Mouse (Mus musculus) midbrain, embryonic 11.5 days (tissue): ENCODE data around the gene Cry1. TPM values are rescaled to one million over a fixed set of nuclear protein-coding genes. Genes with fewer than 3 reads are reported as not detected.

Experiments
- ATAC-seq: fragments of 200-750 bp; cut with Nextera tagmentation; 2 replicates; pipeline ENCODE4 v1.8.0; 2017; ENCODE audit warnings: moderate TSS enrichment, moderate library complexity; ENCODE audit not compliant: low FRiP score
- DNase-seq: peaks from one replicate; pipeline ENCODE4 v3.0.0; 2015; ENCODE audit warnings: low spot score; ENCODE audit errors: missing footprints
- H3K27ac ChIP-seq: fragments of 300-500 bp; sonication (generic); 2 replicates; pipeline ENCODE4 v1.5.1; 2014; ENCODE audit warnings: low read depth, low read length
- H3K27me3 ChIP-seq: fragments of 300-500 bp; sonication (generic); 2 replicates; pipeline ENCODE4 v1.6.1; 2014; ENCODE audit warnings: mild to moderate bottlenecking, low read length, moderate library complexity, mixed read lengths; ENCODE audit not compliant: control insufficient read depth, insufficient read depth
- H3K36me3 ChIP-seq: fragments of 300-500 bp; sonication (generic); 2 replicates; pipeline ENCODE4 v1.6.1; 2014; ENCODE audit warnings: mild to moderate bottlenecking, low read length, moderate library complexity, mixed read lengths; ENCODE audit not compliant: control insufficient read depth, insufficient read depth
- H3K4me1 ChIP-seq: fragments of 300-500 bp; sonication (generic); 2 replicates; pipeline ENCODE4 v1.6.1; 2014; ENCODE audit warnings: low read length; ENCODE audit not compliant: control insufficient read depth, insufficient read depth
- H3K4me2 ChIP-seq: fragments of 300-500 bp; sonication (generic); 2 replicates; pipeline ENCODE4 v1.6.1; 2014; ENCODE audit warnings: mild to moderate bottlenecking, moderate library complexity
- H3K4me3 ChIP-seq: fragments of 300-500 bp; sonication (generic); 2 replicates; pipeline ENCODE4 v1.5.1; 2014; ENCODE audit warnings: low read depth, low read length
- H3K9ac ChIP-seq: fragments of 300-500 bp; sonication (generic); 2 replicates; pipeline ENCODE4 v1.6.1; 2014; ENCODE audit warnings: low read length
- H3K9me3 ChIP-seq: fragments of 300-500 bp; sonication (generic); 2 replicates; pipeline ENCODE4 v1.6.1; 2016; ENCODE audit warnings: low read length; ENCODE audit not compliant: control insufficient read depth
- WGBS: fragments of 180-500 bp; shearing (Covaris S2); extraction: QIAGEN DNeasy Blood & Tissue Kit; methylation state at CpG from one replicate; pipeline ENCODE4 v1.1.7; 2014; 5-methylcytosine and 5-hydroxymethylcytosine counted together
- polyA plus RNA-seq: library from polyadenylated mRNA; unstranded; fragments of >200 nt; fragmentation: Nextera tagmentation; extraction: Ambion mirVana; gene quantifications from 2 replicates; pipeline ENCODE4 v1.2.1, GENCODE M21; 2014

Cry1 gene
- polyA plus RNA-seq, 1 experiment from 2014 or later = 33.1 TPM

DNA sequence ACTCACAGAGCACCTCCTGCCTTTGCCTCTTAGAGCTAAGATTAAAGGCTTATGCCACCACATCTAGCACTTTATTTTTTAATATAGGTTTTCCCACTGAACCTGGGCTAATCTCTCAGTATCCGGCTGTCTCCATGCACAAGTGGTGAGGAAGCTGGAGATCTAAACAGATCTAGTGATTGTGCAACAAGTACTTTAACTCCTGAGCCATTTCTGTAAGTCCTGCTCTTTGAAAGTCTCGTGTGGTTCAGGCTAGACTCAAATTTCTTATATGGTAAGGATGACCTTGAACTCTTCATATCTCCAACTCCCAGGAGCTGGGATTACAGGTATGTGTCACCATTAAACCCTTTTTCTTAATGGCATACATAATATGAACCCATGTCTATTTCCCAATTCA lies 8.2 kb downstream of the Cry1 start:
- Histone ChIP-seq H3K4me2 (no peak overlapping the region), H3K4me3 (no peak overlapping the region), H3K9me3 (no peaks in the 10 kb centered on the region), H3K27ac (no peak overlapping the region), H3K4me1 (no peaks in the 10 kb centered on the region), H3K36me3 (no peaks in the 10 kb centered on the region), H3K9ac (no peak overlapping the region), H3K27me3 (no peaks in the 10 kb centered on the region)
- ATAC-seq = no peak
- 76% methylated on average over 2 of the region's 2 CpGs for WGBS
- no peak for DNase-seq

- Histone ChIP-seq H3K4me2 (no peak overlapping the region), H3K9me3 (no peaks in the 10 kb centered on the region), H3K9ac (no peak overlapping the region), H3K4me3 (no peak overlapping the region), H3K36me3 (no peaks in the 10 kb centered on the region), H3K27me3 (no peaks in the 10 kb centered on the region), H3K27ac (no peak overlapping the region), H3K4me1 (no peaks in the 10 kb centered on the region)
- ATAC-seq = no peak
- WGBS = 82% methylated on average over 5 of the region's 5 CpGs
- no peak for DNase-seq
Measured at GRCm38 (mm10) chr10:85165306-85165705, 19.6 kb downstream of the Cry1 start.

- DNase-seq (no peak), ATAC-seq (no peak)
- H3K4me3 ChIP-seq = no peak overlapping the region
- WGBS = 93% methylated on average over 13 of the region's 13 CpGs
- no peaks in the 10 kb centered on the region for H3K4me1 ChIP-seq
- no peak overlapping the region for H3K4me2 ChIP-seq
- no peaks in the 10 kb centered on the region for H3K36me3 ChIP-seq
- H3K9ac ChIP-seq = no peak overlapping the region
- no peaks in the 10 kb centered on the region for H3K27me3 ChIP-seq
- no peak overlapping the region for H3K27ac ChIP-seq
- no peaks in the 10 kb centered on the region for H3K9me3 ChIP-seq
Measured at GRCm38 (mm10) chr10:85164791-85165190, 20.1 kb downstream of the Cry1 start.

DNA sequence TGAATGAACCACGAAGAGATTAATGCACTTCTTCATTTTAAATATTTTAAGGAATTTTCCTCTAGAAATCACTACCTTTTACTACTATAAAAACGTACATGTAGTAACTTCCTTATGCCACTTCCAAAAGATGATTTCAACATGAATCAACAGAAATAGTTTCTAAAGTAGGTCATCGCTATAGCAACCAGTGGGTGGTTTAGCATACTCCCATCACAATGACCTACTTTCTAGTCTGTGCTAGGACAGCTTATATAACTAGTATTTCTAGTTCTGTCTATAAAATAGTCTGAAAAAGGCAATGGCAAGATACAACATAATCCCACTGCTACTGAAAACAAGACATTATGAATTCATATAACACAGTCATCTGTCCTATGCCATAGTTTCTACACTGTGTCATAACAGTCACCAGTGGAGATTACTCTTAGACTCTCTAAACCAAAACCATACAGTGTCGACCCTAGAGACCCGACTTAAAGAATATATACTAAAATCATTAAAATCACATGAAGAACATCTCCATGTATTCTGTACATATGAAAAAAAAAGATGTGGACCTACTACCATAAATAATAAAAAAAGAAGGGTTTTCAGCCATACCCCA lies 23.0 kb downstream of the Cry1 start:
- Histone ChIP-seq H3K4me1 (no peaks in the 10 kb centered on the region), H3K9me3 (no peaks in the 10 kb centered on the region), H3K4me2 (no peak overlapping the region), H3K9ac (no peak overlapping the region), H3K27ac (no peak overlapping the region), H3K27me3 (no peaks in the 10 kb centered on the region), H3K36me3 (no peaks in the 10 kb centered on the region), H3K4me3 (no peak overlapping the region)
- DNase-seq (no peak), ATAC-seq (no peak)
- WGBS = 76% methylated on average over 5 of the region's 5 CpGs

GRCm38 (mm10) chr10:85159989-85160619 lies 24.8 kb downstream of the Cry1 start:
- DNase-seq = no peak
- no peaks in the 10 kb centered on the region for H3K27me3 ChIP-seq
- no peaks in the 10 kb centered on the region for H3K9me3 ChIP-seq
- WGBS = 94% methylated on average over 1 of the region's 1 CpGs
- no peak overlapping the region for H3K4me3 ChIP-seq
- H3K27ac ChIP-seq = no peak overlapping the region
- no peak overlapping the region for H3K9ac ChIP-seq
- H3K4me1 ChIP-seq = no peaks in the 10 kb centered on the region
- H3K4me2 ChIP-seq = no peak overlapping the region
- no peaks in the 10 kb centered on the region for H3K36me3 ChIP-seq
- ATAC-seq = no peak

DNA sequence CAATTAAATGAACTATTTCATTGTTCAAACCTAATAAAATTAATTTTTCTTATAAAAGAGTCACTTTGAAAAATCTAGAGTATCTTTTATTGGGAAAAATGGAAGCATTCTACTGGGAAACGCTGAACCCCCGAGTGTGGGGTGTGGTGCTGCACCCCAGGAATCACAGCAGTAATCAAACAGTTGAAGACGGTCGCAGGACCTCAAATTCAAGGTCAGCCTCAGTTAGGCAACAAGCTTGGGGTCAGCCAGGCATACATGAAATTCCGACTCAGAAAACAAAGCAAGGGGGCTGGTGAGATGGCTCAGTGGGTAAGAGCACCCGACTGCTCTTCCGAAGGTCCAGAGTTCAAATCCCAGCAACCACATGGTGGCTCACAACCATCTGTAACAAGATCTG lies 27.4 kb downstream of the Cry1 start:
- 88% methylated on average over 7 of the region's 7 CpGs for WGBS
- Histone ChIP-seq H3K9me3 (no peaks in the 10 kb centered on the region), H3K4me2 (no peak overlapping the region)

GRCm38 (mm10) chr10:85154195-85154594 lies 30.7 kb downstream of the Cry1 start:
- no peaks in the 10 kb centered on the region for H3K4me1 ChIP-seq
- no peak overlapping the region for H3K4me2 ChIP-seq
- 15% methylated on average over 2 of the region's 2 CpGs for WGBS
- DNase-seq = peak; percentile 96
- no peaks in the 10 kb centered on the region for H3K9me3 ChIP-seq
- no peak overlapping the region for H3K9ac ChIP-seq
- H3K27me3 ChIP-seq = no peaks in the 10 kb centered on the region
- no peak for ATAC-seq
- H3K27ac ChIP-seq = no peak overlapping the region
- H3K4me3 ChIP-seq = no peak overlapping the region
- no peaks in the 10 kb centered on the region for H3K36me3 ChIP-seq

More for the DNA sequence above, 27.4 kb downstream of the Cry1 start:
- Histone ChIP-seq H3K4me1 (no peaks in the 10 kb centered on the region), H3K36me3 (no peaks in the 10 kb centered on the region), H3K9ac (no peak overlapping the region), H3K4me3 (no peak overlapping the region), H3K27ac (no peak overlapping the region), H3K27me3 (no peaks in the 10 kb centered on the region)
- DNase-seq (no peak), ATAC-seq (no peak)

DNA sequence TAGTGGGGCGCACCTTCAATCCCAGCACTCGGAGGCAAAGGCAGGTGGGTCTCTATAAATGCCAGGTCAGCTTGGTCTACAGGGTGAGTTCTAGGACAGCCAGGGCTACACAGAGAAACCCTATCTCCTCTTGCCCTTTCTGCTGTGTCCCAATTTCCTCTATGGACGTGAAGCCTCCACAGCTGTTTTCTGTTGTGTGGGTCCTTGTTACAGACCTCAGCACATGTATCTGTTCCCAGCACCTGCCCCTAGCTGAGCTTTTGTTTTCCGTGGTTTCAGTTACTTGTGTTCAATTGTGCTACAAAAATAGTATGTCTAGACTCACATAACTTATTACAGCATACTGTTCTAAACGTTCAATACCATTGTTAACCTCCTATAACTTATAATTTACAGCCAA lies 35.6 kb downstream of the Cry1 start:
- 82% methylated on average over 5 of the region's 5 CpGs for WGBS
- H3K36me3 ChIP-seq = no peaks in the 10 kb centered on the region
- DNase-seq = no peak
- no peak overlapping the region for H3K4me3 ChIP-seq
- no peak for ATAC-seq
- H3K27me3 ChIP-seq = no peaks in the 10 kb centered on the region
- no peaks in the 10 kb centered on the region for H3K9me3 ChIP-seq
- H3K4me1 ChIP-seq = no peaks in the 10 kb centered on the region
- no peak overlapping the region for H3K9ac ChIP-seq
- H3K27ac ChIP-seq = no peak overlapping the region
- no peak overlapping the region for H3K4me2 ChIP-seq

GRCm38 (mm10) chr10:85146282-85146681 lies 38.6 kb downstream of the Cry1 start:
- 90% methylated on average over 14 of the region's 14 CpGs for WGBS
- H3K27me3 ChIP-seq = no peaks in the 10 kb centered on the region
- DNase-seq (no peak), ATAC-seq (no peak)
- peaks cover 3% of the 10 kb centered on the region; the same call in 1 of the 2 replicates for H3K36me3 ChIP-seq
- no peak overlapping the region for H3K27ac ChIP-seq
- H3K4me2 ChIP-seq = no peak overlapping the region
- H3K4me3 ChIP-seq = no peak overlapping the region
- no peaks in the 10 kb centered on the region for H3K9me3 ChIP-seq
- H3K9ac ChIP-seq = no peak overlapping the region
- H3K4me1 ChIP-seq = no peaks in the 10 kb centered on the region
